Mouse (Mus musculus) kidney, embryonic 16.5 days (tissue): ENCODE data around the gene Gadd45a. TPM values are rescaled to one million over a fixed set of nuclear protein-coding genes. Genes with fewer than 3 reads are reported as not detected.

Experiments
- ATAC-seq: fragments of 200-750 bp; cut with Nextera tagmentation; 2 replicates; pipeline ENCODE4 v1.8.0; 2017; ENCODE audit warnings: moderate TSS enrichment; ENCODE audit not compliant: low FRiP score, low TSS enrichment
- H3K27ac ChIP-seq: fragments of 300-500 bp; sonication (generic); 2 replicates; pipeline ENCODE4 v1.5.1; 2014; ENCODE audit warnings: low read length
- H3K27me3 ChIP-seq: fragments of 300-500 bp; sonication (generic); 2 replicates; pipeline ENCODE4 v1.6.1; 2014; ENCODE audit warnings: low read length, control low read depth, mixed read lengths; ENCODE audit not compliant: insufficient read depth
- H3K36me3 ChIP-seq: fragments of 300-500 bp; sonication (generic); 2 replicates; pipeline ENCODE4 v1.6.1; 2014; ENCODE audit warnings: low read length, control low read depth, mixed read lengths; ENCODE audit not compliant: insufficient read depth
- H3K4me1 ChIP-seq: fragments of 300-500 bp; sonication (generic); 2 replicates; pipeline ENCODE4 v1.6.1; 2014; ENCODE audit warnings: low read length, control low read depth, mixed read lengths; ENCODE audit not compliant: insufficient read depth
- H3K4me2 ChIP-seq: fragments of 300-500 bp; sonication (generic); replicated peaks from 2 replicates; pipeline ENCODE4 v1.6.1; 2014; ENCODE audit warnings: low read depth, low read length
- H3K4me3 ChIP-seq: fragments of 300-500 bp; sonication (generic); 2 replicates; pipeline ENCODE4 v1.5.1; 2014; ENCODE audit warnings: mild to moderate bottlenecking, low read length
- H3K9ac ChIP-seq: fragments of 300-500 bp; sonication (generic); replicated peaks from 2 replicates; pipeline ENCODE4 v1.6.1; 2014; ENCODE audit warnings: low read length
- H3K9me3 ChIP-seq: fragments of 300-500 bp; sonication (generic); 2 replicates; pipeline ENCODE4 v1.6.1; 2016; ENCODE audit warnings: low read length, control low read depth
- WGBS: fragments of 180-500 bp; shearing (Covaris S2); extraction: QIAGEN DNeasy Blood & Tissue Kit; methylation state at CpG from one replicate; pipeline ENCODE4 v1.1.7; 2014; 5-methylcytosine and 5-hydroxymethylcytosine counted together
- polyA plus RNA-seq: library from polyadenylated mRNA; unstranded; fragments of >200 nt; fragmentation: Nextera tagmentation; extraction: Ambion mirVana; gene quantifications from 2 replicates; pipeline ENCODE4 v1.2.1, GENCODE M21; 2015

Gadd45a gene
- polyA plus RNA-seq, 1 experiment from 2014 or later = 39.4 TPM

DNA sequence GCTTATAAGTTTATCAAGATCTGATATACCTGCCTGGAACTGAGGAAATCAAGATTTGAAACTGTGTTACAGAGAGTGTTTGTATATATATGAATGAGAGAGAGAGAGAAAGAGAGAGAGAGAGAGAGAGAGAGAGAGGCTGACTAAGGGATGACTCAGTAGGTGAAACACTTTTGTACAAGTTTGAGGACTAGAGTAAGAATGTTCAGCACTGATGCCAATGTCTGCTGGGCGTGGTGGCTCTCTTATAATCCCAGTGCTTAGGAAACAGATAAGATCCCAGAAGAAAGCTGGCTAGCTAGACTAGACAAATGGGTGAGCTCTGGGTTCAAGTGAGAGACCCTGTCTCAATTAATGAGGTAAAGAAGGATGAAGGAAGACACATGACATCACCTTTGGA lies 34.4 kb upstream of the Gadd45a start:
- WGBS = 80% methylated on average over 1 of the region's 1 CpGs
- Histone ChIP-seq H3K4me1 (peaks cover 20% of the 10 kb centered on the region), H3K9me3 (no peaks in the 10 kb centered on the region), H3K9ac (no peak overlapping the region), H3K27ac (no peak overlapping the region), H3K4me2 (no peak overlapping the region), H3K36me3 (no peaks in the 10 kb centered on the region), H3K27me3 (no peaks in the 10 kb centered on the region), H3K4me3 (no peak overlapping the region)
- ATAC-seq = no peak

DNA sequence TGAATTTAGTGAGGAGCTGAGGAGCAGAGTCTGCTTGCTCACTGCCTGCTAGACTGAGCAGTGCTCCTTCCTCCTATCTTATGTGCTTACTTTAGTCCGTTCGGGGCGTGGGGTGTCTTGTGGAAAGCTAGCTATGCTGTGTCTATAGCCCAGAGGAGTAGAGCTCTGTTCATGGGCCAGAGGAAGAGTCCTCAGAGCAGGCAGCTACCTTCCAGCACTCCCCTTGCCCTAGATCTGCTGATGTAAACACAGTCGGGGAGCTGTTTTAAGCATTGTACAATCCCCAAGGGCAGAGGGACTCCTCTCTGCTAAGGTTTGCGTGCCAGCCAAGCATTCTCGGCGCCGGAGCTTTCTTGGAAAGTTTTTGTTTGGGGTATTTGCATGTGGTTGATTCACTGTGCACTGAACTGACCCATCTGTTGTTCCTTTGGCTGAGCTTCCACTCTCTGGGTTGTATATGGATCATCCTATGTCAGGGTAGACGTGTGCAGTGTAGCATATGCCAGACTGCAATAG lies 32.6 kb upstream of the Gadd45a start:
- H3K27ac ChIP-seq = no peak overlapping the region
- no peaks in the 10 kb centered on the region for H3K36me3 ChIP-seq
- H3K9ac ChIP-seq = 0 out of 2 replicates have a peak overlapping the region, but pooled peaks have one; percentile 1
- no peak overlapping the region for H3K4me2 ChIP-seq
- ATAC-seq = no peak
- WGBS = 62% methylated on average over 9 of the region's 9 CpGs
- H3K4me3 ChIP-seq = no peak overlapping the region
- no peaks in the 10 kb centered on the region for H3K9me3 ChIP-seq
- no peaks in the 10 kb centered on the region for H3K27me3 ChIP-seq
- H3K4me1 ChIP-seq = peaks cover 9% of the 10 kb centered on the region; the same call in 1 of the 2 replicates

- 73% methylated on average over 8 of the region's 8 CpGs for WGBS
- H3K9ac ChIP-seq = no peak overlapping the region
- H3K27ac ChIP-seq = no peak overlapping the region
- no peaks in the 10 kb centered on the region for H3K27me3 ChIP-seq
- no peaks in the 10 kb centered on the region for H3K36me3 ChIP-seq
- no peak overlapping the region for H3K4me3 ChIP-seq
- peaks cover 9% of the 10 kb centered on the region; the same call in 1 of the 2 replicates for H3K4me1 ChIP-seq
- no peak overlapping the region for H3K4me2 ChIP-seq
- no peaks in the 10 kb centered on the region for H3K9me3 ChIP-seq
- ATAC-seq = no peak
These were observed 32.0 kb upstream of the Gadd45a start for GRCm38 (mm10) chr6:67069219-67069762.

DNA sequence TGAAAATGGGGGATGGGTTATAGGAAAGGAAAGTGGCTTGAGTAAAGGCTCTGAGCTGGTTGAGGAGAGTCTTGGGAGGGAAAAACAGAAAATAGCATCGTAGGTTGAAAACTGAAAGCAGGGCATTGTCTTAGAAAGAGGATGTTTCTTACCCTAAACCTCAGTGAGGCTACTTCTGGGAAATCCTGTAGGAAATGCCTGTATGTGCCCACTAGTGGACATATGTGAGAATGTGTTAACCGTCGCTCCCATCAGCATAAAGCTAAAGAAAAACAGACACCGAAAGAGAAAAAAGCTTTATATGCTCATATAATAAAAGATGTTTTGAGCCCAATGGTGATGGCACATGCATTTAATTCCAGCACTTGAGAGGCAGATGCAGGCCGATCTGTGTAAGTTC lies 22.8 kb upstream of the Gadd45a start:
- Histone ChIP-seq H3K36me3 (no peaks in the 10 kb centered on the region), H3K27me3 (no peaks in the 10 kb centered on the region), H3K4me1 (peaks cover 12% of the 10 kb centered on the region; the same call in 1 of the 2 replicates), H3K4me3 (no peak overlapping the region), H3K4me2 (no peak overlapping the region), H3K9ac (no peak overlapping the region), H3K9me3 (no peaks in the 10 kb centered on the region), H3K27ac (no peak overlapping the region)
- WGBS = 92% methylated on average over 5 of the region's 5 CpGs
- no peak for ATAC-seq

DNA sequence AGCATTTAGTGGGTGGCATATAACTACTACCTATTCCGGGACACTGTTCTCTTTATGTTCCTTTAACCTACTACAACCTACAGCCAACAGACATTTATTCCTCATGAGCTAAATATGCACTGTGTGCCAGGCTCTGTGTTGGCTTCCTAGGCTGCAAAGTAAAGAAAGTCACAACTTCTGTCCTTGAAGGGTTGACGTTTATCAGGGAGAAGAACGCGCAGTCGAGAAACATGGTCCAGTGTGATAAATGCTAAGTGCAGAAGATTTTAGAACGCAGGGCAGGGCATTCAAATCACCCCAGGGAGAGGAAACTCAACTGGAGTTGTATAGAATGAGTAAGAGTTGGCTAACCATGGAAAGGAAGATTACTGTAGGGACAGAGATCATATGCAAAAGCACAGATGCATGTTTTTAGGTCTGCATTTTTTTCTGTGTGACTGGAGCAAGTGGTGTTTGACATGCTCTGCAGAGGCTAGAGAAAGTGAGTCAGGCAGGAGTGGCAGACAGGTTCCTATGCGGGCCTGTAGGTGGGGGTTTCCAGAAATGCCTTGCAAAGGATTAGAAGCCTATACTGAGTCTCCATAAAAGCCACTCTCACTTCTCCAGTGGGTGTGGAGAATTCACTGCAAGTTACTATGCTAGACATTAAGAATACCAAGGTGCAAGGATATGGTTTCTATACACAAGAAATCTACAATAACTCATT lies 20.9 kb upstream of the Gadd45a start:
- Histone ChIP-seq H3K9me3 (no peaks in the 10 kb centered on the region), H3K9ac (no peak overlapping the region), H3K4me3 (no peak overlapping the region), H3K27me3 (no peaks in the 10 kb centered on the region), H3K27ac (no peak overlapping the region), H3K4me1 (peaks cover 12% of the 10 kb centered on the region; the same call in 1 of the 2 replicates), H3K36me3 (no peaks in the 10 kb centered on the region), H3K4me2 (no peak overlapping the region)
- 87% methylated on average over 7 of the region's 7 CpGs for WGBS
- ATAC-seq = no peak

GRCm38 (mm10) chr6:67057574-67057973 lies 20.3 kb upstream of the Gadd45a start:
- no peak overlapping the region for H3K27ac ChIP-seq
- no peak overlapping the region for H3K9ac ChIP-seq
- no peak overlapping the region for H3K4me2 ChIP-seq
- H3K9me3 ChIP-seq = no peaks in the 10 kb centered on the region
- no peaks in the 10 kb centered on the region for H3K27me3 ChIP-seq
- no peak for ATAC-seq
- WGBS = 87% methylated on average over 5 of the region's 5 CpGs
- H3K36me3 ChIP-seq = no peaks in the 10 kb centered on the region
- H3K4me1 ChIP-seq = peaks cover 12% of the 10 kb centered on the region; the same call in 1 of the 2 replicates
- H3K4me3 ChIP-seq = no peak overlapping the region

DNA sequence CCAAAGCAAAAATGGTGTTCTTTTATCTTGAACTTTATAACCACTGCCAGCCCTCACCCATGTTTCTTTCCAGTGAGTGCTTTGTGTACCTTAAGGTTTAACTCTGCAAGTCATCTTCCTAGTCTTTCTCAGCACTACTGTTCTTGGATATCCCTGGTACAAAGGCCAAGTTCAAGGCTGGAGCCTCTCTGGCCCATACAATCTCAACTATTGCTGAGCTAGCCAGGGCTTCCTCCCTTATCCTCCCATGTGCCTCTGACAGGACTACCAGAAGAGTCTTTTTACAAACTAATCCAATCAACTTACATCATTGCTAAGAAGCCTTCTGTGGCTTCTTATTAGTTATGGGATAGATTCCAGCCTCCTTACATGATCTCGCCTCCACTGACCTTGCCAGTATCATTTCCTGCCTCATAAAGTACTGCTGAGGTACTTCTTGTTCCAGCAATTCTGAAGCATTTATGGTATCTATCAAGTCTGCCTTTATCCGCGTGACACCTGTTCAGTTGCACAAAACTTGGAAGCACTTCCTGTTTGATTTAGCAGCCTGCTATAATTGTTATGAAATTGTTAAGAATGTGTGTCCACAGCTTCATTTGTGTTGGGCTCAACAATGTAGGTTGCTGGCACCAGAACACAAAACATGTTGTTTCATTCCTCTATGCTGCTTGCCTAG lies 19.8 kb upstream of the Gadd45a start:
- peaks cover 12% of the 10 kb centered on the region; the same call in 1 of the 2 replicates for H3K4me1 ChIP-seq
- 66% methylated on average over 3 of the region's 3 CpGs for WGBS
- H3K27ac ChIP-seq = no peak overlapping the region
- H3K36me3 ChIP-seq = no peaks in the 10 kb centered on the region
- no peak for ATAC-seq
- no peak overlapping the region for H3K9ac ChIP-seq
- no peak overlapping the region for H3K4me3 ChIP-seq
- no peaks in the 10 kb centered on the region for H3K27me3 ChIP-seq
- no peaks in the 10 kb centered on the region for H3K9me3 ChIP-seq
- no peak overlapping the region for H3K4me2 ChIP-seq

DNA sequence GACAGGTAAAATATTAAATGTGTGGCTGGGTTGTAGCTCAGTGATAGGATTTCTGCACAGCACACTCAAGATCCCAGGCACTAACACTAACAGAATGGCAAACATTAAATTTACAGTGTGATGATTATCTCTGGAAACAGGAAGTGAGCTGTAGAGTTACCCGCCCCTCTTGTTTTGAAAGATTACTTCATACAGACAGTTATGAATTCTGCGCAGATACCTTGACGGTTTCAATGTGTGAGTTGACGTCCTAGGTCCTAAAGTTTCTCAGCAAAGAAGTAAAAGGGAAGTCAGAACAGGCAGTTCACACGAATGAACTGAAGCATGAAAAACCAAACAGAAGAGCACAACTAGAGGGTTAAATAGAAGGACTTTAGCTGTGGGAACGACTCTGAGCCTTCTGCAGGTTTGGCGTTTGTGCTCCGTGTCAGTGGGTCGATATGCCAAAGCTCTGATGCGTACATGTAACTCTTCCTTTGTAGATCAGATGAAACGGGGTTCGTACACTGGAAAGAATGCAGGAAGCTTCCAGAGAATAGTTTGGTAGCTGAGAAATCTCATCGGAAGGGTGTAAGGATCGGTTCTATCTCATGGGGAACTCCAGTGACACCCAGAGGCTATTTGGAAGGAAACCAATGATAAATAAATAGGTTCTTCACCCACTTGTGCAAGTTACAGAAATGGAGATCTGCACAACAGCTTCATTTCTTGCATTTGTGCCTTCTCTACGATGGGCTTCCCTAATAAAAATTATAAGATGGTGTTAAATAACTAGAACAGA lies 19.0 kb upstream of the Gadd45a start:
- H3K4me2 ChIP-seq = no peak overlapping the region
- WGBS = 66% methylated on average over 15 of the region's 15 CpGs

GRCm38 (mm10) chr6:67050063-67050462 lies 12.8 kb upstream of the Gadd45a start:
- Histone ChIP-seq H3K27ac (no peak overlapping the region), H3K4me2 (no peak overlapping the region), H3K36me3 (no peaks in the 10 kb centered on the region), H3K9me3 (no peaks in the 10 kb centered on the region), H3K27me3 (no peaks in the 10 kb centered on the region), H3K9ac (no peak overlapping the region), H3K4me1 (peaks cover 10% of the 10 kb centered on the region), H3K4me3 (no peak overlapping the region)
- ATAC-seq = no peak
- WGBS = 18% methylated on average over 1 of the region's 1 CpGs

More for the DNA sequence above, 19.0 kb upstream of the Gadd45a start:
- Histone ChIP-seq H3K9ac (no peak overlapping the region), H3K4me1 (peaks cover 12% of the 10 kb centered on the region; the same call in 1 of the 2 replicates), H3K27me3 (no peaks in the 10 kb centered on the region), H3K36me3 (no peaks in the 10 kb centered on the region), H3K4me3 (no peak overlapping the region), H3K27ac (no peak overlapping the region), H3K9me3 (no peaks in the 10 kb centered on the region)
- no peak for ATAC-seq
